Mouse (Mus musculus) spleen, postnatal 14 days (tissue): ENCODE results near the gene Cacna1d.

Experiments
- DNase-seq, 2 experiments: peaks; one replicate each; pipeline ENCODE4 v3.0.0; 2021 to 2022; ENCODE audit warnings: low spot score in 2 of 2

Gene Cacna1d

GRCm38 (mm10) chr14:30458820-30459219 lies 32.4 kb downstream of the Cacna1d start:
- DNase-seq: no peak

GRCm38 (mm10) chr14:30457897-30458296 lies 33.4 kb downstream of the Cacna1d start:
- peak in 1 of 2 experiments; percentile 13 for DNase-seq

- DNase-seq: no peak
These were observed 33.8 kb downstream of the Cacna1d start for GRCm38 (mm10) chr14:30457436-30457835.

- no peak for DNase-seq
These were observed 35.3 kb downstream of the Cacna1d start for GRCm38 (mm10) chr14:30455801-30456595.

- DNase-seq: no peak
These were observed 51.3 kb downstream of the Cacna1d start for GRCm38 (mm10) chr14:30439915-30440314.

GRCm38 (mm10) chr14:30435316-30435715 lies 55.9 kb downstream of the Cacna1d start:
- DNase-seq: no peak

GRCm38 (mm10) chr14:30430446-30430845 lies 60.8 kb downstream of the Cacna1d start:
- DNase-seq: no peak

GRCm38 (mm10) chr14:30430026-30430425 lies 61.2 kb downstream of the Cacna1d start:
- DNase-seq: no peak

GRCm38 (mm10) chr14:30429606-30430005 lies 61.6 kb downstream of the Cacna1d start:
- DNase-seq: no peak

GRCm38 (mm10) chr14:30428757-30429156 lies 62.5 kb downstream of the Cacna1d start:
- DNase-seq: no peak

- DNase-seq: no peak
These were observed 65.4 kb downstream of the Cacna1d start for GRCm38 (mm10) chr14:30425876-30426275.

- no peak for DNase-seq
These were observed 66.1 kb downstream of the Cacna1d start for GRCm38 (mm10) chr14:30425175-30425574.

- DNase-seq: no peak
These were observed 66.6 kb downstream of the Cacna1d start for GRCm38 (mm10) chr14:30424638-30425037.

- DNase-seq: no peak
These were observed 68.7 kb downstream of the Cacna1d start for GRCm38 (mm10) chr14:30422376-30423140.

GRCm38 (mm10) chr14:30419458-30419857 lies 71.8 kb downstream of the Cacna1d start:
- DNase-seq: no peak

GRCm38 (mm10) chr14:30419046-30419445 lies 72.2 kb downstream of the Cacna1d start:
- DNase-seq: no peak

GRCm38 (mm10) chr14:30415830-30416229 lies 75.4 kb downstream of the Cacna1d start:
- no peak for DNase-seq

- DNase-seq: no peak
These were observed 77.1 kb downstream of the Cacna1d start for GRCm38 (mm10) chr14:30414131-30414530.

GRCm38 (mm10) chr14:30409331-30409730 lies 81.9 kb downstream of the Cacna1d start:
- no peak for DNase-seq

GRCm38 (mm10) chr14:30405456-30406225 lies 85.6 kb downstream of the Cacna1d start:
- DNase-seq: no peak

GRCm38 (mm10) chr14:30378306-30378705 lies 112.9 kb downstream of the Cacna1d start:
- no peak for DNase-seq

- DNase-seq: no peak
These were observed 118.4 kb downstream of the Cacna1d start for GRCm38 (mm10) chr14:30372878-30373277.
